Mouse (Mus musculus) MEL (cell line): Measurements from ENCODE around the gene Wdr75. TPM values are rescaled to one million over a fixed set of nuclear protein-coding genes. Genes with fewer than 3 reads are reported as not detected.

Experiments used
- DNase-seq: peaks from one replicate; pipeline ENCODE4 v3.0.0; 2011; ENCODE audit warnings: low read depth, low spot score
- H3K27ac ChIP-seq: 2 replicates; pipeline ENCODE4 v1.5.1; 2012; ENCODE audit warnings: low read depth, mild to moderate bottlenecking, control low read depth, low read length, moderate library complexity; ENCODE audit not compliant: control insufficient read depth
- H3K27me3 ChIP-seq, 2 experiments: fragments of 150-350 bp in 1 of 2; sonication (generic) in 1 of 2; 2 replicates each; pipeline ENCODE4 v1.6.1; 2012; ENCODE audit warnings: low read length in 2 of 2, mild to moderate bottlenecking in 2 of 2, improper control_type of control experiment in 1 of 2, moderate library complexity in 1 of 2; ENCODE audit not compliant: insufficient read depth in 2 of 2, control insufficient read depth in 1 of 2
- H3K36me3 ChIP-seq, 2 experiments: 2 replicates each; pipeline ENCODE4 v1.6.1; 2012 to 2014; ENCODE audit warnings: low read length in 2 of 2, improper control_type of control experiment in 1 of 2, inconsistent platforms in 1 of 2, mild to moderate bottlenecking in 1 of 2; ENCODE audit not compliant: insufficient read depth in 2 of 2, control insufficient read depth in 1 of 2
- H3K4me1 ChIP-seq, 2 experiments: fragments of 150-350 bp in 1 of 2; sonication (generic) in 1 of 2; 2 replicates each; pipeline ENCODE4 v1.6.1; 2012; ENCODE audit warnings: low read length in 2 of 2, improper control_type of control experiment in 1 of 2, mild to moderate bottlenecking in 1 of 2; ENCODE audit not compliant: insufficient read depth in 2 of 2, control insufficient read depth in 1 of 2
- H3K4me3 ChIP-seq, 2 experiments: fragments of 150-350 bp in 1 of 2; sonication (generic) in 1 of 2; 2 replicates each; pipeline ENCODE4 v1.5.1; 2012; ENCODE audit warnings: low read depth in 2 of 2, low read length in 2 of 2, mild to moderate bottlenecking in 2 of 2, moderate library complexity in 2 of 2, control low read depth in 1 of 2, improper control_type of control experiment in 1 of 2; ENCODE audit not compliant: control insufficient read depth in 1 of 2, insufficient read depth in 1 of 2
- H3K79me2 ChIP-seq: 2 replicates; pipeline ENCODE4 v1.6.1; 2012; ENCODE audit warnings: mild to moderate bottlenecking, low read length, moderate library complexity; ENCODE audit not compliant: control insufficient read depth, poor library complexity, insufficient read depth
- H3K9ac ChIP-seq: 2 replicates; pipeline ENCODE4 v1.6.1; 2012; ENCODE audit warnings: low read depth, mild to moderate bottlenecking, control low read depth, low read length, moderate library complexity; ENCODE audit not compliant: control insufficient read depth, poor library complexity, severe bottlenecking
- H3K9me3 ChIP-seq: fragments of 150-350 bp; sonication (generic); replicated peaks from 2 replicates; pipeline ENCODE4 v1.6.1; 2012; ENCODE audit warnings: mild to moderate bottlenecking, low read length, improper control_type of control experiment, moderate library complexity; ENCODE audit not compliant: insufficient read depth
- CHD2 ChIP-seq: IDR thresholded peaks from 2 replicates; pipeline ENCODE4 v1.6.1; 2011; ENCODE audit warnings: low read length, improper control_type of control experiment
- CTCF ChIP-seq, 3 experiments: IDR thresholded peaks in 2 of 3; conservative IDR thresholded peaks in 1 of 3; 2 replicates each; pipeline ENCODE4 v1.5.1; 2011 to 2012; ENCODE audit warnings: low read length in 3 of 3, low read depth in 2 of 3, mild to moderate bottlenecking in 2 of 3, improper control_type of control experiment in 1 of 3, inconsistent platforms in 1 of 3, mixed read lengths in 1 of 3, moderate library complexity in 1 of 3; ENCODE audit not compliant: control insufficient read depth in 1 of 3, insufficient read depth in 1 of 3, poor library complexity in 1 of 3, severe bottlenecking in 1 of 3
- E2F4 ChIP-seq: IDR thresholded peaks from 2 replicates; pipeline ENCODE4 v1.6.1; 2011; ENCODE audit warnings: low read depth, low read length, improper control_type of control experiment, borderline replicate concordance
- ELF1 ChIP-seq: IDR thresholded peaks from 2 replicates; pipeline ENCODE4 v1.6.1; 2014; ENCODE audit warnings: low read depth, mild to moderate bottlenecking, inconsistent platforms, low read length, improper control_type of control experiment, moderate library complexity
- EP300 ChIP-seq, 2 experiments: IDR thresholded peaks; 2 replicates each; pipeline ENCODE4 v1.6.1; 2011; ENCODE audit warnings: improper control_type of control experiment in 2 of 2, low read length in 2 of 2, low read depth in 1 of 2, mild to moderate bottlenecking in 1 of 2
- ETS1 ChIP-seq: IDR thresholded peaks from 2 replicates; pipeline ENCODE4 v1.6.1; 2012; ENCODE audit warnings: low read depth, mild to moderate bottlenecking, inconsistent platforms, low read length, improper control_type of control experiment, moderate library complexity
- GATA1 ChIP-seq: IDR thresholded peaks from 2 replicates; pipeline ENCODE4 v1.6.1; 2011; ENCODE audit warnings: low read depth, low read length, improper control_type of control experiment
- MAFK ChIP-seq: IDR thresholded peaks from 2 replicates; pipeline ENCODE4 v1.6.1; 2011; ENCODE audit warnings: low read depth, mild to moderate bottlenecking, low read length, improper control_type of control experiment, borderline replicate concordance
- MAX ChIP-seq: IDR thresholded peaks from 2 replicates; pipeline ENCODE4 v1.6.1; 2011; ENCODE audit warnings: low read length, improper control_type of control experiment
- MAZ ChIP-seq: IDR thresholded peaks from 2 replicates; pipeline ENCODE4 v1.6.1; 2012; ENCODE audit warnings: low read depth, mild to moderate bottlenecking, inconsistent platforms, low read length, improper control_type of control experiment
- MEF2A ChIP-seq: IDR thresholded peaks from 2 replicates; pipeline ENCODE4 v1.6.1; 2014; ENCODE audit warnings: low read depth, mild to moderate bottlenecking, inconsistent platforms, low read length, improper control_type of control experiment; ENCODE audit not compliant: poor library complexity, insufficient replicate concordance, severe bottlenecking; ENCODE audit errors: extremely low read depth
- MYB ChIP-seq: IDR thresholded peaks from 2 replicates; pipeline ENCODE4 v1.6.1; 2011; ENCODE audit warnings: mild to moderate bottlenecking, low read depth, low read length, improper control_type of control experiment
- MYC ChIP-seq: IDR thresholded peaks from 2 replicates; pipeline ENCODE4 v1.6.1; 2011; ENCODE audit warnings: low read depth, mild to moderate bottlenecking, low read length, improper control_type of control experiment, moderate library complexity
- NELFE ChIP-seq: IDR thresholded peaks from 2 replicates; pipeline ENCODE4 v1.6.1; 2011; ENCODE audit warnings: low read depth, low read length, improper control_type of control experiment
- NRF1 ChIP-seq: IDR thresholded peaks from 2 replicates; pipeline ENCODE4 v1.6.1; 2014; ENCODE audit warnings: low read depth, mild to moderate bottlenecking, inconsistent platforms, low read length, improper control_type of control experiment, moderate library complexity; ENCODE audit not compliant: poor library complexity, insufficient read depth, severe bottlenecking
- POLR2AphosphoS5 ChIP-seq: IDR thresholded peaks from 2 replicates; pipeline ENCODE4 v1.6.1; 2012; ENCODE audit warnings: low read depth, borderline replicate concordance, mild to moderate bottlenecking, inconsistent platforms, low read length, moderate library complexity, mixed read lengths
- RCOR1 ChIP-seq: IDR thresholded peaks from 2 replicates; pipeline ENCODE4 v1.6.1; 2012; ENCODE audit warnings: low read depth, mild to moderate bottlenecking, inconsistent platforms, low read length, improper control_type of control experiment
- SIN3A ChIP-seq: IDR thresholded peaks from 2 replicates; pipeline ENCODE4 v1.6.1; 2012; ENCODE audit warnings: low read length, improper control_type of control experiment, inconsistent platforms
- SMC3 ChIP-seq: IDR thresholded peaks from 2 replicates; pipeline ENCODE4 v1.6.1; 2011; ENCODE audit warnings: low read depth, low read length, improper control_type of control experiment
- TBP ChIP-seq: IDR thresholded peaks from 2 replicates; pipeline ENCODE4 v1.8.0; 2011; ENCODE audit warnings: low read depth, low read length, improper control_type of control experiment
- USF1 ChIP-seq: IDR thresholded peaks from 2 replicates; pipeline ENCODE4 v1.6.1; 2014; ENCODE audit warnings: low read depth, mild to moderate bottlenecking, inconsistent platforms, low read length, improper control_type of control experiment, moderate library complexity
- USF2 ChIP-seq, 2 experiments: IDR thresholded peaks; 2 replicates each; pipeline ENCODE4 v1.6.1; 2011 to 2012; ENCODE audit warnings: improper control_type of control experiment in 2 of 2, low read length in 2 of 2, borderline replicate concordance in 1 of 2, inconsistent platforms in 1 of 2, low read depth in 1 of 2, mild to moderate bottlenecking in 1 of 2; ENCODE audit not compliant: insufficient read depth in 1 of 2
- ZNF384 ChIP-seq: IDR thresholded peaks from 2 replicates; pipeline ENCODE4 v1.6.1; 2012; ENCODE audit warnings: low read depth, mild to moderate bottlenecking, inconsistent platforms, low read length, improper control_type of control experiment
- polyA plus RNA-seq, 2 experiments: library from polyadenylated mRNA; stranded (reverse) in 1 of 2; unstranded in 1 of 2; fragments of >175 nt in 1 of 2; fragments of >200 nt in 1 of 2; gene quantifications; 2 replicates each; pipeline versions ENCODE4 v1.2.1 to v1.2.4; 2012; ENCODE audit warnings: low replicate concordance in 2 of 2, low read depth in 1 of 2; ENCODE audit not compliant: insufficient read length in 2 of 2, insufficient read depth in 1 of 2, missing spikeins in 1 of 2
- total RNA-seq: library from RNA; depleted of rRNA; stranded (reverse); fragments of 300-350 nt; gene quantifications from 2 replicates; pipeline ENCODE4 v1.2.3, GENCODE M21; 2012

The Wdr75 gene
- total and polyA plus RNA-seq, 3 experiments: 193 to 279 (median 195) TPM

DNA sequence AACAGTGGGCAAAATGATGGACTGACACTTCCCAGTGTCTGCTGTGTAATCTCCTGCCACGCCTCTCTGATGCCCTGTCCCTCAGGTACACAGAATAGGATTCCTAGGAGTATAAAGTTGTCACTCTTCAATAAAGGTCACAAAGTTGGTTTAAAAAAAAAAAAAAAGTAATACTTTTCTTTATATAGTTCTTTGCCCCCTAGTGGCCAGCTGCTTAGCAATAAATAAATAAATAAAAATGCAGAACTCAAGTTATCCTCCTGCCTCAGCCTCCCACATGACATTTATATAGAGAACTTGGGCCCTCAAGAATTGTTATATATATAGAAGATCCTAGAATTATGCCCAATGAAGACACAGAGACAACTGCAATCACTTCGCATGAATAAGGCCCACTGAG, 24.9 kb upstream of the Wdr75 start:
- peaks cover 0 to 1% of the 10 kb centered on the region in 2 experiments; a peak in 2 of 4 replicates for H3K36me3 ChIP-seq
- H3K9ac ChIP-seq: no peak overlapping the region
- DNase-seq: peak; percentile 25
- H3K4me1 ChIP-seq: peaks cover 0 to 6% of the 10 kb centered on the region in 2 experiments; a peak in 1 of 4 replicates
- TF ChIP-seq NRF1 (no peak), EP300 (IDR thresholded peaks at IDR 0.05; ENCODE audit: low read depth in 1 of 2, low read length in 2 of 2) (no peak), GATA1 (no peak), MEF2A (no peak), CTCF (IDR thresholded peaks at IDR 0.05 in 2 of 3, conservative IDR thresholded peaks at IDR 0.05 in 1 of 3; ENCODE audit: control insufficient read depth in 1 of 3, insufficient read depth in 1 of 3, low read depth in 2 of 3, low read length in 3 of 3, poor library complexity in 1 of 3, severe bottlenecking in 1 of 3) (peak in 2 of 3 experiments; percentile 2 to 22; a peak in 2 of 6 replicates), MAFK (no peak), ZNF384 (peak; percentile 58), MAX (no peak)
- H3K4me3 ChIP-seq: no peak overlapping the region
- no peak overlapping the region for H3K27ac ChIP-seq
- H3K79me2 ChIP-seq: no peaks in the 10 kb centered on the region
- no peaks in the 10 kb centered on the region for H3K9me3 ChIP-seq
- H3K27me3 ChIP-seq: no peaks in the 10 kb centered on the region

DNA sequence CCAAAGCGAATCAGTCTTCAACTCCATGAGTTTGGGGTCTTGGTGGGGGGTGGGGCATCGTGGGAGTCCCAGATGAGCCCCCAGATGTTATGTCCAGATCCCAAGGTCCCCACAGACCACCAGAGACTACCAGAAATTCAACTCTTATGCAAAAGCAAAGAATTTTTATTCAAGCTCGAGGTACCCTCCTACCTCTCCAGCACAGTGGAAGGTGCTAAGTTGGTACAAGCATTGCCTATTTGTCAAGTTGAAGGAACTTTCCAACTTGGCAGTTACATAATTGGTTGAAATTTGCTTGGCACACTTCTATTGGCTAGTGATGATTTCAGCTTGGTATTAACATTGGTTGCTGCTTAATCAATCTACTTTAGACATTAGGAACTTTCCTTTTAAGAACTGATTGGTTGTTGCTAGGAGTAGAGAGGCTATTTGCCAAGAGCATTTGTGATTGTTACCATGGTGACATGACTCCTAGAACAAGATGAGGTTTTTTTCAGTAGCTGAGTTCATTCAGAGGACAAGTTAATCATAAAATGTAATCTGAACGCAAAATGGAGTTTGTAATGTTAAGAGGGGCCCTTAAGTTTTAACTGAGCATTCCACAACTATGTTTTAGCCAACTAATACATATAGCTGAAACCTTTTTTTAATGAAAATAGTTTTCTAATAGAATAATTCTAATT, 14.2 kb upstream of the Wdr75 start:
- Histone ChIP-seq H3K4me3 (no peak overlapping the region), H3K79me2 (no peaks in the 10 kb centered on the region), H3K27me3 (no peaks in the 10 kb centered on the region), H3K9ac (no peak overlapping the region), H3K4me1 (no peaks in the 10 kb centered on the region; a peak in 1 of 4 replicates), H3K36me3 (no peaks in the 10 kb centered on the region; a peak in 1 of 4 replicates), H3K27ac (no peak overlapping the region), H3K9me3 (no peaks in the 10 kb centered on the region)
- TF ChIP-seq ZNF384 (no peak), SMC3 (no peak), MYB (no peak), POLR2AphosphoS5 (no peak), MAX (no peak), NRF1 (no peak), GATA1 (peak; percentile 49)
- DNase-seq: peak; percentile 49

DNA sequence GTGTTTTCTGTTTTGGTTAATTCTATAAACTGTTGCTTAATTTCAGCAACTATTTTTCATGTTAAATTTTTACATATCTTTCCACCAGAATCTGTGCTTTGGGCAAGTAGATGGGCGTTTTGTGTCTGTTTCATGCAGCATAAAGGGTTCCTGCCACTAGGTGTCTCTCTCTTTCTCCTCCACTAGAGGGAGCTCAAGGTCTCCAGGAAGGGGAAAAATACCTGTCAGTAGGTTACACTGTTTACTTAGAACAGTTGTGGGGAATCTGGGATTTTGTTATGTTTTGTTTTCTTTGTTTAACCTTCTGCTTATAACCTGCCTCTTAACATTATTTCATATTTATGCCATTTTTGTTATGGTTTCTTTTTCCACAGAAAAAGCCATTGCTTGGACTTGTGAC, 21.9 kb downstream of the Wdr75 start:
- H3K9me3 ChIP-seq: no peaks in the 10 kb centered on the region
- no peaks in the 10 kb centered on the region for H3K27me3 ChIP-seq
- peak; percentile 75 for DNase-seq
- H3K79me2 ChIP-seq: no peaks in the 10 kb centered on the region
- no peak overlapping the region for H3K27ac ChIP-seq
- no peak overlapping the region for H3K4me3 ChIP-seq
- H3K9ac ChIP-seq: no peak overlapping the region
- H3K36me3 ChIP-seq: peaks cover 2 to 67% of the 10 kb centered on the region in 2 experiments; a peak in 3 of 4 replicates
- H3K4me1 ChIP-seq: no peaks in the 10 kb centered on the region
- TF ChIP-seq RCOR1: no peak
- TF ChIP-seq ETS1: no peak
- no peak for TF ChIP-seq CHD2
- no peak for TF ChIP-seq EP300 (IDR thresholded peaks at IDR 0.05; ENCODE audit: low read depth in 1 of 2, low read length in 2 of 2)
- TF ChIP-seq E2F4: no peak
- no peak for TF ChIP-seq USF1
- TF ChIP-seq USF2 (IDR thresholded peaks at IDR 0.05; ENCODE audit: borderline replicate concordance in 1 of 2, insufficient read depth in 1 of 2, low read depth in 1 of 2, low read length in 2 of 2): no peak
- TF ChIP-seq MAZ: no peak
- TF ChIP-seq SMC3: peak; percentile 77
- TF ChIP-seq ZNF384: no peak
- TF ChIP-seq MAX: no peak
- TF ChIP-seq ELF1: no peak
- TF ChIP-seq SIN3A: no peak
- TF ChIP-seq MYC: no peak
- no peak for TF ChIP-seq NELFE
- TF ChIP-seq TBP: no peak
